Mouse (Mus musculus) cerebellum, postnatal 10 days (tissue): ENCODE data around the gene Olfml2b.

Source experiments
- DNase-seq, 2 experiments: peaks; one replicate each; pipeline ENCODE4 v3.0.0; 2021; ENCODE audit warnings: mixed read lengths in 2 of 2

Olfml2b gene

DNA sequence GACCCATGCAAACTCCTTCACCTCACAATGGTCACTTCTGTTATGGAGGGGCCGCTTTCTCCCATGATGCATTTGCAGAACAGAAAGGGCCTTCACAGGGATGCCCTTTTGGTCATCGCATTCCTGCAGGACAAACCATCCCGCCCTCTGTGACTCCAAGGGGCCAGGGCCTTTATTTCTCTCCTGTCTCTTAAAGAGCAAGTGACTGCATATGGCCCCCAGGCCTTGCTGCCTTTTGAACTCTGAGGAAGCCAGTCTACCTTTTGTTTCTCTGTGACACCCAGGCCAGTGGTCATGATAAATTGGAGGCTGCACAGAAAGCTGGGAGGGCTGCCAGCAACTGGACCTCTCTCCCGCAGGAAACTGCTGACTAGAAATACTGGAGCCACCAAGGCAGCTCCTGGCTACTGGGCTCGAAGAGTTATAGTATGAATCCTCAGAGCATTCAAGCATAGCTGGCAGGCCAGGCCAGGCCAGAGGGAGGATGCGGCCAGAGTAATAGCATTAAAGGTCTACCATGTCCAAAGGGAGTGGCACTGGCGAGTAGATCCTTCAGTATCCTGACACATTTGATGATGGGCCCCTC is 53.5 kb downstream of the Olfml2b start:
- DNase-seq, result peak in 1 of 2 experiments; percentile 51

DNA sequence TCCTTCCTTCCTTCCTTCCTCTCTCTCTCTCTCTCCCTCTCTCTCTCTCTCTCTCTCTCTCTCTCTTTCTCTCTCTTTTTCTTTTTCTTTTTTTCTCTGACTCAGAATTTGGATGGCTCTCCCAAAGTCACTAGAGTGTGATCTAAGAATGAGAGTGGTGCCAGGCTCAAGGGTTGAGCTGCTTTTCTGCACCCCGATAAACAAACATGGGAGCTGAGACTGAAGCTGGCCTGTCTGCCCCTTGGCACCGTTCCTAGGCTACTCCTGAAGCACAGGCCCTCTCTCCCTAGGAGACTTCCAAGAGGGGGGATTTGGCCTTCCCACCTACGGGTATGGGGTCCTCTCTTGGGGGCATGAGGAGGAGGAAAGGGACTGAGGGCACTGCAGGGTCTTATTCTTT is 54.4 kb downstream of the Olfml2b start:
- DNase-seq, result peak in 1 of 2 experiments; percentile 24

- DNase-seq, result no peak
Measured at GRCm38 (mm10) chr1:170699553-170699952, 55.2 kb downstream of the Olfml2b start.

DNA sequence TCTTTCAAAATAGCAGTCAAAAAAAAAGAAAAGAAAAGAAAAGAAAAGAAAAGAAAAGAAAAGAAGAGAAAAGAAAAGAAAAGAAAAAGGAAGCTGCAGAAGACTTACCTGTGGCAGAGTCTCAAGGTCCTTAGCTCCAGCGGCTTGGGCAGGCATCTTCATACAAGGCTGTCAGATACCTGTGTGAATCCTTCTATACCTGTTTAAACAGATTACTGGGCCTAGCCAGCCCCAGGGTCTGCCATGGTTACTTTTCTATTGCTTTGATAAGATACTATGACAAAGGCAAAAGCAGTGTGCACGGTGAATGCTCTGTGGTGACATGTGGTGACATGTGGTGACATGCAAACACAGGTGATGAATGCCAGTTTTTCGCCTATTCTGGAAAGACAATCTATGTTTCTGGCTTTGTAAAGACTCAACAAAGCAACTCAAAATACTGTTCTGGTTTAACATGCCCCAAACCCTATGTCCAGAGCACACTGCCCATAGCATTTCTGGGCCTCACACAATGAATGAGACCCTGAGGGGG is 56.2 kb downstream of the Olfml2b start:
- no peak for DNase-seq

DNA sequence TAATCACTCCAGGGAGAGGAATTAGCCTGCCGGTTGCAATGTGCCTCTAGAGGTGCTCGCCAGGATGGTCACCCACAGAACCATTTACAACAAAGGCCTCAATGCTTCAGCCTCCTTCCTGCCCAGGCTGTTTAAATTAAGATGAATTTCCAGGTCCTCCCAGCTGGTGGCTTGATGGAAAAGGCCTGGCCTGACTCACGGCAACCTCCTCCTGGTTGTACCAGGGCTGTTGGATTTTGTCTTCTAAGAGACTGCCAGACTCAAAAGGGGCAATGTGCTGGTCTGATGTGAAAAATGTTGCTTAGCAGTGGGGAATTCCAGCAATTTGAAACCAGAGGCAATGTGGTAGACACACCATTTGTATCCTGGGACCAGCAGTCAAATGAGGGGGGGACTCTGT is 56.8 kb downstream of the Olfml2b start:
- DNase-seq, result no peak

DNA sequence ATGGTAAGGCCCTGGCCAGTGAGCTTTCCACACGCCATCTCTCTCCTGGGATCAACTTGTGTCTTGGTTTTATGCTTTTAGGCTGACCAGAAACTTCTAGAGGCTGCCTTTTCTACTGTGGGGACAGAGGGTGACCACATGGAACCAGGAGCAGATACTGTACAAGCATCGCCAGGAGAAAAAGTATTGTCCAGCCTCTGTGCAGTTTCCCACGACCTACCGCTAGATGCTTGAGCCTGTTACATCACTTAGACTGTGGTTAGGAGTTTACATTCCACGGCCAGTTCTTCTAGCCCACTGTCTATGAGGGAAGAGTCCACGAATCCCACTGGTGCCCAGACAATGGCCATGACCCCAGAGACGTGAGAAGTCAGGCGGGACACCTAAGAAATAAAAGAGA is 57.2 kb downstream of the Olfml2b start:
- no peak for DNase-seq

GRCm38 (mm10) chr1:170702263-170702662 is 57.9 kb downstream of the Olfml2b start:
- DNase-seq, result no peak

- no peak for DNase-seq
Measured at GRCm38 (mm10) chr1:170702958-170703357, 58.6 kb downstream of the Olfml2b start.

DNA sequence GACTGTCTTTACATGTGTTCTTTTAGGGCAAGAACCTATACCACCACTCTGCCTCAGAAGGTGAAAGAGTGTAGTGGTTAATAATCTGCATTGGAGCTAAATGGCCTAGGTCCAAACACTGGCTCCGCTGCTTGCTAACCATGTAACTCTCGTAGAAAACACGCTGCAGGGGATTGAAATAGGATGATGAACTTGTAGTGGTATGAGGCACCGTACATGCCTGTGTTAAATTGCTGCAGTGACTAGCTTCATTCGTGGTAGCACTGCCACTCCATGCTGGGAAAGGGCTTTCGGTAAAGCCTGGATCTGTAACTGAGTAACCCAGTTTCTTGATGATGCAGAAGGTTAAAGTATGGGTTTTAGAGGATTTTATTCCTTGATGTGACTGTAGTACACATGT is 59.8 kb downstream of the Olfml2b start:
- DNase-seq, result no peak

DNA sequence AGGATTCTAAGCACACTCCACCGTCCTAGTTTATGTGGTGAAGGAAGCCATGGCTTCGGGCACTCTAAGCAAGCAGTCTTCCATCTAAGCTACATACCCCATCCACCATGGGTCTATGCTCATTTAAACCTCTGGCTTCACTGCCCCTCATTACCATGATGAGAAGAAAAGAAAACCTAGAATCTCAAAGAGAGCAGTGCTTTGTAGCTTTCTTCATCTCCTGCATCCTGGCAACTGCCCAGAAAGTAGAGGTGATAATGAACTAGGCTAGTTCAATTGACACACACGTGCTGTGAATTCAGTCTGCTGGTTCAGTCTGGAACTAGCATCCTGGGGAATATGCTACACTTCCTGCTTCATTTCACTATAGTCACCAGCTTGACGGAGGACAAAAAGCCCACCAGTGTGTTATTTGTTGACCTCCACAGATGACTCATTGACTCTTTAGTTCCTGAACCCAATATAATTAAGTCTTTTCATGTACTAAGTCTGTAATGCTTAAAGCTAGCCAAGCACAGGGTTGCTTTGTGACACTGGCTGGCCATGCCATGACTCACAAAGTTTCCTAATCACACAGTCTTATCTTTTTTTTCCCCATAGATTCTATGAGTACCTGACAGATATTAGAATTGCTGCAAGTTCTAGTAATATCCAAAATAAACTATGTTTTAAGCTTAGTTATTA is 60.7 kb downstream of the Olfml2b start:
- no peak for DNase-seq

DNA sequence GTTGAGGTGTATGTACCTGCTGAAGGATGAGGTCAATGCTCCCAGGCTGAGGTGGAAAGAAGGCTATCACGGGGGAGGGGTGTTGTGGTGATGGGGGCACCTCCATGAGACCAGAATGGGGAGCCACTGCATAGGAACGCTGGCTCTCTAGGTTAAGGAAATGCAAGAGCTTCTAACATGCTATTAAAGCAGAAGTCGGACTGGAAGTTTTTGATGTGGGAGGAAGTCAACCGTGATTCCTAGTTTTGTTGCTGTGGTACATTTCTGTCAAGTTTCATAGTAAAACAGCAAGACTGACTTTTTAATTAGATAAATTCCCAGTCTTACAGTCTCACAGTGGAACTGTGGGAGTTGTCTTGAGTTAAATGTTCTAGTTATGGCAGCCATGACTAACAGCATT is 61.7 kb downstream of the Olfml2b start:
- no peak for DNase-seq

- DNase-seq, result no peak
Measured at GRCm38 (mm10) chr1:170709034-170709433, 64.7 kb downstream of the Olfml2b start.

- no peak for DNase-seq
Measured at GRCm38 (mm10) chr1:170709481-170709880, 65.1 kb downstream of the Olfml2b start.

- no peak for DNase-seq
Measured at GRCm38 (mm10) chr1:170709969-170710368, 65.6 kb downstream of the Olfml2b start.

DNA sequence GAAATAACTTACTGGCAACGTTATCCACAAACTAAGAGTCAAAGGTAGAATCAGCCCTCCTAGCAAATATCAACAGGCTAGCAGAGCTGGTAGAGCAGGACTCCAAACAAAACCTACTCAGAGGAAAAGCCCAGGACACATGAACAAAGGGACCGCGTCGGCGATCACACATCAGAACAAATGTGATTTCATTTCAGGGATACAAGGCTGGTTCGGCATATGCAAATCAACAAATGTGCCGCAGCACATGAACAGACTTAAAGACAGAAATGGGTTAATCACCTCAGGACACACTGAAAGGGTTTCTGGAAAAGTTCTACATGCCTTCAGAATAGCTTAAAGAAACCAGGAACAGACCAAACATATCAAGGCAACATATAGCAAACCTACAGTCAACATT is 67.4 kb downstream of the Olfml2b start:
- no peak for DNase-seq

GRCm38 (mm10) chr1:170717241-170717828 is 73.0 kb downstream of the Olfml2b start:
- DNase-seq, result no peak

GRCm38 (mm10) chr1:170718133-170718810 is 73.9 kb downstream of the Olfml2b start:
- DNase-seq, result no peak

DNA sequence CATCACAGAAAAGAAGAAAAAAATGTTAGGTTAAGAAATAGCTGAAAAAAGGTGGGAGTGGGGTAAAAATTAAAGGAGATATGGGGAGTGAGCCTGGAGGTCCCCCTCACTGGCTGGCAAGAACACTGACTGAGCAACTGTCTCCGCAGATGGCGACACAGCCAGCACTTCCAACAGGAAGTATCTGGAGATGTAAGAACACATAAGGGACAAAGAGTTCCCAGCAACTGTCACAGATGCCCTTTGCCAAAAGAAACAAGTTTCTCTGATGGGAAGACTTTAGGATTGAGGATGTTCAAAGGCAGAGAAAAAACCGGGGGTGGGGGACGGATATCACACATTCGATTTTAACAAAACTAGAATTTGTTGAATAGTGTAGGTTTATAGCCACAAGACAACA is 77.2 kb downstream of the Olfml2b start:
- peak; percentile 35 to 44 for DNase-seq

DNA sequence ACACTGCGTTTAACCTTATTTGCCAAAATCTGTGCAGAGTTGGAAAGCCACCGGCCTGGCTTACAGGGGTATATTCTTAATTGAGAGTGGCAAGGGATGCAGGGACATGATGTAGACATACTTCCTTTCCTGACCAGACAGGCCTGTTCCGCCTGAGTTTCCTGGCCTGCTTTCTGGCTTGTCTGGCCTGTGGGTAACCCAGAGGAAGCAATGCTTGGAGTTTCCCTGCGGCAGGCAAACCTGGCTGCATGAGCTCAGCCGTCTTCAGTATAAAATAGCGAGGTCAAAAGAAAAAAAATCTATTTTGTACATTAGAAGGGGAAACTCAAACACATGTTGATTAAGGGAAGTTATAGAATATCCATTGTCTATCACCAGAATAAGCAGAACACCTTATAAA is 84.2 kb downstream of the Olfml2b start:
- DNase-seq, result peak; percentile 24 to 29

- no peak for DNase-seq
Measured at GRCm38 (mm10) chr1:170729267-170729962, 85.1 kb downstream of the Olfml2b start.

DNA sequence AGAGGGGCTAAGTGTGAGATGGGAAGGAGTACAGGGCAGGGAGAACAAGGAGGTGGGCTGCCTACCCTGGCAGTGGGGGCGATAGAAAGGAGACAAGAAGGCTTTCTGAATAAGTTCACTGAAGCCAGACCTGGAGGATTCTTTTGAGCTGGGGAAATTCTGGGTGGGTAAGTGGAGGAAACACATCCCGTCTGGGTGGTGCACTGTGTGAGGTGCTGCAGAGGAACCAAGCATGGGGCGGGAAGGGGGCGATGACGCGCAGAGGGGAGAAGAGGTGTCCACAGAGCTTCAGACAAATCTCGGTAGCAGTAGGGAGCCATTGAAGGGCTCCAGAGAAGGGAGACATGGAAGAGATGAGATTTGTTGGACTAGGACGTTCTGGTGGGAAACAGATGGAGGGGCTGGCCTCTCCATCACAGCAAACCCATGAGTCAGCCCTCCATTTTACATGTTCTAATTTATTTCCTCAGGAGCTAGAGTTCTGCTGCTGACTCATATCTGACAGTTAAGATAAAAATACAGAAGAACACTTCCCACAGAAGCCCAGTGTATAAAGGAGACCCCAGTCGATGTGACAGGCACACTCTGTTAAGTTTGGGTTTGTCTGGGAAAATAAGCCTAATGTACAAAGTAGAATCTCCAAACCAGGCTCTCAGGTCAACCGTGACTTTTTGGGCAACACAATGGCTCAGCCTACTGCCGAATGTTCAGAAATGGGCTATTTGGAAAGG is 87.7 kb downstream of the Olfml2b start:
- no peak for DNase-seq
